Mouse (Mus musculus) lung, postnatal 14 days (tissue): Measurements from ENCODE around the gene Rfx5.

Experiments used
- DNase-seq: peaks from one replicate; pipeline ENCODE4 v3.0.0; 2021

The Rfx5 gene

DNA sequence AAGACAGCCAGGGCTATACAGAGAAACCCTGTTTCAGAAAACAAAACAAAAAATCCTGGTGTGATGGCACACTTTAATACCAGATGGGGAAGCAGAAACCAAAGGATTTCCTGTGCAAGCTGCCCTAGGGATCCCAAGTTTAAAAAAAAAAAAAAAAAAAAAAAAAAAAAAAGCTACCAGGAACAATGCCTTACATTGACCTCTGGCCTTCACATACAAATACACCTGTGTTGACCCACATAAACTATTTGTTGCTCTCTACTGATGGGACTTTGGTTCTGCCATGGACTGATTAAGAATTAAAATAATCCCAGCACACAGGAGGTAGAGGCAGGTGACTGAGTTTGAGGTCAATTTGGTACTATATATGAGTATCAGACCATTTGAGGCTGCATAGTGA lies 49.4 kb downstream of the Rfx5 start:
- DNase-seq = no peak

GRCm38 (mm10) chr3:95005651-95006050 lies 51.8 kb downstream of the Rfx5 start:
- DNase-seq = no peak

DNA sequence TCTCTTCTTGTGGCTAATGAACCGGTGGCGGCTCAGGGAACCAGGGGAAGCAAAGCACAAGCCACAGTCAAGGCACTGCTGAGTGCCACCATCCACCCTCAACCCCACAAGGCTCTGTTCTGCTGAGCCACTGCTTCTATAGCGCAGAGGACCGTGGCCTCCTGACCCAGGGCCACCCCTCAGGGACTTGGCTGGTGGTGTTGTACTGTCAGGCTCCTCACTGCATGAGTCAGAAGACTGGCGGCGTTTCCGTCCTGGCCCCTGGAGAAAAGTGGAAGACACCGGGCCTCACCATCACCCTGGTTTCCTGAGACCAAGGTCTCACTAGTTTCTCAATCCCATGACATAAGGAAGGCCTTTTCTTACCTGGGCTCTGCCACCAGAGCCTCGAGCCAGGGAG lies 53.8 kb downstream of the Rfx5 start:
- DNase-seq = no peak

GRCm38 (mm10) chr3:95010396-95010795 lies 56.5 kb downstream of the Rfx5 start:
- no peak for DNase-seq
